Mouse (Mus musculus) forebrain, embryonic 11.5 days (tissue): ENCODE results near the gene Bnipl. TPM values are rescaled to one million over a fixed set of nuclear protein-coding genes. Genes with fewer than 3 reads are reported as not detected.

ENCODE experiments used
- ATAC-seq: fragments of 200-750 bp; cut with Nextera tagmentation; replicated peaks from 2 replicates; pipeline ENCODE4 v1.8.0; 2017; ENCODE audit warnings: moderate TSS enrichment; ENCODE audit not compliant: low FRiP score
- DNase-seq: peaks from one replicate; pipeline ENCODE4 v3.0.0-alpha.2; 2017; ENCODE audit warnings: low spot score
- H3K27ac ChIP-seq: fragments of 300-500 bp; sonication (generic); 2 replicates; pipeline ENCODE4 v1.5.1; 2014; ENCODE audit warnings: low read depth, low read length
- H3K27me3 ChIP-seq: fragments of 300-500 bp; sonication (generic); 2 replicates; pipeline ENCODE4 v1.6.1; 2014; ENCODE audit warnings: mild to moderate bottlenecking, low read length, mixed read lengths; ENCODE audit not compliant: control insufficient read depth, insufficient read depth
- H3K36me3 ChIP-seq: fragments of 300-500 bp; sonication (generic); 2 replicates; pipeline ENCODE4 v1.6.1; 2014; ENCODE audit warnings: mild to moderate bottlenecking, low read length, moderate library complexity, mixed read lengths; ENCODE audit not compliant: control insufficient read depth, insufficient read depth
- H3K4me1 ChIP-seq: fragments of 300-500 bp; sonication (generic); replicated peaks from 2 replicates; pipeline ENCODE4 v1.6.1; 2014; ENCODE audit warnings: low read length, mixed read lengths; ENCODE audit not compliant: control insufficient read depth, insufficient read depth
- H3K4me2 ChIP-seq: fragments of 300-500 bp; sonication (generic); 2 replicates; pipeline ENCODE4 v1.6.1; 2014; ENCODE audit warnings: low read depth, mild to moderate bottlenecking, low read length, moderate library complexity, mixed read lengths; ENCODE audit not compliant: severe bottlenecking
- H3K4me3 ChIP-seq: fragments of 300-500 bp; sonication (generic); 2 replicates; pipeline ENCODE4 v1.5.1; 2014; ENCODE audit warnings: low read depth, low read length
- H3K9ac ChIP-seq: fragments of 300-500 bp; sonication (generic); 2 replicates; pipeline ENCODE4 v1.6.1; 2014; ENCODE audit warnings: low read length
- H3K9me3 ChIP-seq: fragments of 300-500 bp; sonication (generic); 2 replicates; pipeline ENCODE4 v1.6.1; 2016; ENCODE audit warnings: low read length, mixed read lengths; ENCODE audit not compliant: control insufficient read depth
- WGBS: fragments of 180-500 bp; shearing (Covaris S2); extraction: QIAGEN DNeasy Blood & Tissue Kit; methylation state at CpG from one replicate; pipeline ENCODE4 v1.1.7; 2014; 5-methylcytosine and 5-hydroxymethylcytosine counted together
- polyA plus RNA-seq: library from polyadenylated mRNA; unstranded; fragments of >200 nt; fragmentation: Nextera tagmentation; extraction: Ambion mirVana; gene quantifications from 2 replicates; pipeline ENCODE4 v1.2.1, GENCODE M21; 2014

The Bnipl gene
- polyA plus RNA-seq, 1 experiment from 2014 or later, result 0.72 TPM

GRCm38 (mm10) chr3:95200132-95200531, 50.9 kb downstream of the Bnipl start:
- Histone ChIP-seq H3K27me3 (no peaks in the 10 kb centered on the region), H3K4me2 (no peak overlapping the region), H3K9me3 (no peaks in the 10 kb centered on the region), H3K4me1 (no peaks in the 10 kb centered on the region), H3K36me3 (peaks cover 16% of the 10 kb centered on the region; the same call in 1 of the 2 replicates), H3K9ac (no peak overlapping the region), H3K4me3 (no peak overlapping the region), H3K27ac (no peak overlapping the region)
- DNase-seq (no peak), ATAC-seq (no peak)
- WGBS, result 83% methylated on average over 7 of the region's 7 CpGs

- H3K27me3 ChIP-seq, result no peaks in the 10 kb centered on the region
- no peak overlapping the region for H3K4me2 ChIP-seq
- no peaks in the 10 kb centered on the region for H3K9me3 ChIP-seq
- peaks cover 14% of the 10 kb centered on the region; the same call in 1 of the 2 replicates for H3K36me3 ChIP-seq
- no peak for ATAC-seq
- no peak overlapping the region for H3K4me3 ChIP-seq
- 89% methylated on average over 1 of the region's 1 CpGs for WGBS
- H3K9ac ChIP-seq, result no peak overlapping the region
- no peak overlapping the region for H3K27ac ChIP-seq
- DNase-seq, result no peak
- H3K4me1 ChIP-seq, result no peaks in the 10 kb centered on the region
Measured at GRCm38 (mm10) chr3:95199101-95199500, 51.9 kb downstream of the Bnipl start.

- Histone ChIP-seq H3K9me3 (no peaks in the 10 kb centered on the region), H3K9ac (no peak overlapping the region), H3K4me2 (no peak overlapping the region), H3K36me3 (peaks cover 11% of the 10 kb centered on the region; the same call in 1 of the 2 replicates), H3K4me3 (no peak overlapping the region), H3K27ac (no peak overlapping the region), H3K4me1 (no peaks in the 10 kb centered on the region), H3K27me3 (no peaks in the 10 kb centered on the region)
- DNase-seq, result no peak
- no peak for ATAC-seq
- 91% methylated on average over 2 of the region's 2 CpGs for WGBS
Measured at GRCm38 (mm10) chr3:95195772-95196171, 55.2 kb downstream of the Bnipl start.

- Histone ChIP-seq H3K4me3 (no peak overlapping the region), H3K9ac (no peak overlapping the region), H3K4me2 (no peak overlapping the region), H3K36me3 (peaks cover 11% of the 10 kb centered on the region; the same call in 1 of the 2 replicates), H3K27me3 (no peaks in the 10 kb centered on the region), H3K27ac (no peak overlapping the region), H3K4me1 (no peaks in the 10 kb centered on the region), H3K9me3 (no peaks in the 10 kb centered on the region)
- ATAC-seq, result no peak
- 85% methylated on average over 6 of the region's 6 CpGs for WGBS
- no peak for DNase-seq
Measured at GRCm38 (mm10) chr3:95194721-95195135, 56.3 kb downstream of the Bnipl start.

Other genes starting within 250 kb of the Bnipl start
- gene Zfp687, start 235.7 kb downstream of the Bnipl start, polyA plus RNA-seq, result 43.1 and 44.2 TPM in 2 replicates
- gene Psmd4, start 208.6 kb downstream of the Bnipl start, polyA plus RNA-seq, result 312 and 325 TPM in 2 replicates
- gene Pip5k1a, start 144.3 kb downstream of the Bnipl start, polyA plus RNA-seq, result 13.4 and 13.7 TPM in 2 replicates
- 249 and 274 TPM in 2 replicates for gene Vps72, start 140.2 kb downstream of the Bnipl start, polyA plus RNA-seq
- gene Tmod4, start 126.7 kb downstream of the Bnipl start, polyA plus RNA-seq, result 0.37 and 0.75 TPM in 2 replicates
- gene Scnm1, start 117.2 kb downstream of the Bnipl start, polyA plus RNA-seq, result 77.4 and 88.0 TPM in 2 replicates
- gene Lysmd1, start 117.1 kb downstream of the Bnipl start, polyA plus RNA-seq, result 11.7 and 12.4 TPM in 2 replicates
- gene Tnfaip8l2, start 108.8 kb downstream of the Bnipl start, polyA plus RNA-seq, result 1.3 and 1.9 TPM in 2 replicates
- gene Sema6c, start 90.7 kb downstream of the Bnipl start, polyA plus RNA-seq, result 17.6 and 19.9 TPM in 2 replicates
- 8.9 and 10.8 TPM in 2 replicates for gene Gabpb2, start 33.3 kb downstream of the Bnipl start, polyA plus RNA-seq
- gene Cdc42se1, start 22.5 kb downstream of the Bnipl start, polyA plus RNA-seq, result 120 and 124 TPM in 2 replicates
- 75.2 and 89.8 TPM in 2 replicates for gene Mllt11, start 19.0 kb downstream of the Bnipl start, polyA plus RNA-seq
- gene Gm128, start 9.6 kb downstream of the Bnipl start, polyA plus RNA-seq, result 0.17 and 0.21 TPM in 2 replicates
- 34.2 and 35.4 TPM in 2 replicates for gene Mindy1, start 30.2 kb upstream of the Bnipl start, polyA plus RNA-seq
- gene Prune1, start 30.9 kb upstream of the Bnipl start, polyA plus RNA-seq, result 26.4 and 28.5 TPM in 2 replicates
- gene Anxa9, start 56.0 kb upstream of the Bnipl start, polyA plus RNA-seq, result 1.3 and 1.5 TPM in 2 replicates
- 111 and 122 TPM in 2 replicates for gene Cers2, start 63.6 kb upstream of the Bnipl start, polyA plus RNA-seq
- gene Setdb1, start 106.0 kb upstream of the Bnipl start, polyA plus RNA-seq, result 74.9 and 76.7 TPM in 2 replicates
- not detected in 2 replicates for gene 4930558C23Rik, start 151.6 kb upstream of the Bnipl start, polyA plus RNA-seq
- gene Arnt, start 183.2 kb upstream of the Bnipl start, polyA plus RNA-seq, result 26.7 and 27.8 TPM in 2 replicates
- gene Ctsk, start 248.1 kb upstream of the Bnipl start, polyA plus RNA-seq, result 5.0 and 5.6 TPM in 2 replicates